ENCODE assay signal across 9 mouse cellular contexts in genomic region chr4:137864769-137865168, GRCm38 (mm10). TPM values are rescaled to one million over a fixed set of nuclear protein-coding genes. Genes with fewer than 3 reads are reported as not detected.
DNase-seq lines count a peak whose midpoint lies in the region; ATAC-seq lines count a peak whose summit lies in the region.
"Had no signal": no experiment of that assay in that cellular context is flagged by ENCODE, and none has a peak within 500 bp of the region (broad histone marks: within the 10 kb centered on the region; RNA-seq: fewer than 3 reads in every experiment).

No protein-coding gene starts in this region.

- no peaks in the 10 kb centered on the region for H3K36me3 ChIP-seq in heart, embryonic 16.5 days (ENCODE audit: control insufficient read depth, insufficient read depth)
- no peaks in the 10 kb centered on the region for H3K36me3 ChIP-seq in liver, embryonic 15.5 days (replicated peaks)
- H3K36me3 ChIP-seq: limb, embryonic 12.5 days had no signal

- H3K4me3 ChIP-seq in heart, embryonic 16.5 days (ENCODE audit: low read length), result peak overlapping the region; percentile 1; the same call in 1 of the 2 replicates
- no peak overlapping the region for H3K4me3 ChIP-seq in liver, embryonic 15.5 days (replicated peaks)
- H3K4me3 ChIP-seq: limb, embryonic 12.5 days had no signal

- H3K27me3 ChIP-seq in heart, embryonic 16.5 days (ENCODE audit: control insufficient read depth, insufficient read depth, low read length), result no peaks in the 10 kb centered on the region
- H3K27me3 ChIP-seq in liver, embryonic 15.5 days, result peaks cover 44% of the 10 kb centered on the region
- H3K27me3 ChIP-seq: limb, embryonic 12.5 days had no signal

- H3K4me2 ChIP-seq in heart, embryonic 16.5 days (ENCODE audit: low read depth, low read length), result peak overlapping the region; percentile 51
- peak overlapping the region; percentile 8 for H3K4me2 ChIP-seq in liver, embryonic 15.5 days
- H3K4me2 ChIP-seq: limb, embryonic 12.5 days had no signal

- peaks cover 28% of the 10 kb centered on the region for H3K4me1 ChIP-seq in heart, embryonic 16.5 days (ENCODE audit: control insufficient read depth, insufficient read depth, low read length)
- peaks cover 78% of the 10 kb centered on the region for H3K4me1 ChIP-seq in liver, embryonic 15.5 days (replicated peaks)

- no peaks in the 10 kb centered on the region for H3K9me3 ChIP-seq in heart, embryonic 16.5 days (replicated peaks; ENCODE audit: control insufficient read depth, low read length)
- H3K9me3 ChIP-seq in liver, embryonic 15.5 days (replicated peaks), result no peaks in the 10 kb centered on the region
- H3K9me3 ChIP-seq: limb, embryonic 12.5 days had no signal

- peak overlapping the region; percentile 3; the same call in 1 of the 2 replicates for H3K9ac ChIP-seq in heart, embryonic 16.5 days (ENCODE audit: low read length)
- H3K9ac ChIP-seq in liver, embryonic 15.5 days, result no peak overlapping the region
- H3K9ac ChIP-seq: limb, embryonic 12.5 days had no signal

- 31% methylated on average over 9 of the region's 9 CpGs for WGBS in heart, embryonic 16.5 days
- 22% methylated on average over 9 of the region's 9 CpGs for WGBS in liver, embryonic 15.5 days (ENCODE audit: insufficient replicate concordance)

- no peak for ATAC-seq in heart, embryonic 16.5 days (replicated peaks; ENCODE audit: extremely low read depth, insufficient read depth, low FRiP score)
- no peak for ATAC-seq in liver, embryonic 15.5 days (ENCODE audit: insufficient read depth)
- no peak for ATAC-seq in erythroblast, adult 5-6 weeks (replicated peaks; ENCODE audit: low FRiP score, poor library complexity, severe bottlenecking)

- peak; percentile 65 to 77 for DNase-seq in cerebellum, adult 18-20 months
- DNase-seq in cerebellum, postnatal 10 days, result no peak
- DNase-seq in cerebellum, adult 9-11 months, result peak; percentile 64
- DNase-seq in right cerebral cortex, postnatal 25 days, result peak; percentile 56
- no peak for DNase-seq in MN1 (ENCODE audit: low spot score)

- no peak overlapping the region for H3K27ac ChIP-seq in heart, embryonic 16.5 days (ENCODE audit: low read length)
- no peak overlapping the region for H3K27ac ChIP-seq in liver, embryonic 15.5 days (replicated peaks)

RNA-seq across cellular contexts. Expression of gene Ece1, which starts 2.7 kb away (rescaled TPM):
- polyA plus RNA-seq in heart, embryonic 16.5 days (2015; fragmentation: Nextera tagmentation; extraction: Ambion mirVana), result 57.2 and 69.2 TPM in 2 replicates
- polyA plus RNA-seq in liver, embryonic 15.5 days (2015; fragmentation: Nextera tagmentation; extraction: Ambion mirVana), result 15.1 and 17.0 TPM in 2 replicates
- 2.3 and 3.1 TPM in 2 replicates for total RNA-seq in erythroblast, adult 5-6 weeks (2015; ENCODE audit: low replicate concordance)
- 0.68 and 2.1 TPM in 2 replicates for total RNA-seq in erythroblast, adult 5-6 weeks (2017; ENCODE audit: low replicate concordance)

Comparison
In these comparisons a context has a peak if more than half of its experiments do, and no peak if none do; other contexts are left out.
1. DNase-seq: peak in cerebellum, adult 18-20 months (2 of 2), cerebellum, adult 9-11 months (single experiment) and right cerebral cortex, postnatal 25 days (single experiment); none in cerebellum, postnatal 10 days (0 of 2) and MN1 (single experiment).